Mouse (Mus musculus) frontal cortex, adult (tissue): ENCODE results near the gene Hivep1.

Experiments used
- ATAC-seq: cut with Nextera tagmentation; 2 replicates; pipeline ENCODE4 v1.9.2; 2017; ENCODE audit warnings: mild to moderate bottlenecking, moderate library complexity, mixed read lengths; ENCODE audit not compliant: low TSS enrichment

The Hivep1 gene

GRCm38 (mm10) chr13:42051961-42052695, at the start of gene Hivep1:
Gene Hivep1 (plus strand): TSS chr13:42052021.
- peak; percentile 16 for ATAC-seq

DNA sequence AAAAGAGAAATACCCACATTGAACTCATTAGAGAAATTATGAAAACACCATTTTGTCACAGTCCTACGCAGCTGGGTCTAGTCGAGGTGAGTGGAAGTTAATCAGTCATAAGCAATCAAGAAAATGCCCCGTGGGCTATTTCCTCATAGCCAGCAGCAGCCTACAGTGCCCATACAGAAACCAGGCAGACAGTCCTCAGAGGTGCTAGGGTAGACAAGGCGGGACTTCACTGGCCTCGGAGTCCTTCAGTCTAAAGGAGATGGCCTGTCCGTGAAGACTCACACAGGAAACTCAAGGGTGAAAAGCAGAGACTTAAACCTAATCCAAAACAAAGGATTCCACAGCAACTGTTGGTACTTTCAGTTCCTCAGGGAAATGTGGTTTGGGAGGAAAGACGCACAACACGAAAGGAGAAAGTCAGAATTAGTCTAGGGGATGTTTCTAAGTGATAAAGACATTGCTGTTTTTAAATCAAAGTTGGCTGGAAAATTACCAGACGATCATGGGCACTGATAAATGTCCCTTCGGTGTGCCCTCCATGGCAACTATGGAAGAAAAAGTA, 36.3 kb upstream of the Hivep1 start:
- ATAC-seq = no peak

GRCm38 (mm10) chr13:42016218-42016617, 35.6 kb upstream of the Hivep1 start:
- ATAC-seq = peak; percentile 47

DNA sequence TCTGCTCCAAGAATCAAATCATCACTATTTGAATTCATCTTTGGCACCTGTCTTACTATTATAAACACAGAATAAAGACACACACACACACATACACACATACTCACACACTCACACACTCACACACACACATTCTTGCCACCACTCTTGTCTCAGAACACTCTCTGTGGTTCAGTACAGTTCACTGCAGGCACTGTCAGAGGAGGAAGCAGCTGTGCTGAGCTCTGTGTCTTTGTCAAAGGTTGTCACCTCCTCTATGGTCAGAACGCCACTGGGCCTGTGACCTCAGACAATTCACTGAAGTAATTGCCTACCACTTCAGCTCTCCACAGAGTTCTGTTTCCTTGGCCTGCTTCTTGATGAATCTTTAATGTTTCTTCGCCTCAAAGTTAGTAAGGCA, 33.5 kb upstream of the Hivep1 start:
- no peak for ATAC-seq

DNA sequence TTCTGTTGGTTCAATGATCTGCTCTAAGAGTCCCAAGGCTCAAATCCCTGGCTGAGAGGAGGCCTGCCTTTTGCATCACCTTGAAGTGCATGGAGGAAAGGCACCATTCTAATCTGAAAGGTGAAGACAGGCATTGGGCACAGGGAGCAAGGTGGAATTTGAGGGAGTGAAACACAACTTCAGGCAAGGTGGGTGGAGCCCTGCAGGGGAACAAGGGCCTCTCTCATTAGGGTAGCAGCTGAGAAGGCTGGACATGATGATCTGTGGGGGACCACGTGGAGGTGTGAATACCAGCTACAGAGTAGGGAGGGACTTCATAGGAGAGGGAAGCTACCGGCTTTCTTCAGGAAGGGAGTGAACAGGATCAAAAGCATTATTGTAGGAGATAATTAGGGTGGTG, 10.6 kb upstream of the Hivep1 start:
- ATAC-seq = no peak

DNA sequence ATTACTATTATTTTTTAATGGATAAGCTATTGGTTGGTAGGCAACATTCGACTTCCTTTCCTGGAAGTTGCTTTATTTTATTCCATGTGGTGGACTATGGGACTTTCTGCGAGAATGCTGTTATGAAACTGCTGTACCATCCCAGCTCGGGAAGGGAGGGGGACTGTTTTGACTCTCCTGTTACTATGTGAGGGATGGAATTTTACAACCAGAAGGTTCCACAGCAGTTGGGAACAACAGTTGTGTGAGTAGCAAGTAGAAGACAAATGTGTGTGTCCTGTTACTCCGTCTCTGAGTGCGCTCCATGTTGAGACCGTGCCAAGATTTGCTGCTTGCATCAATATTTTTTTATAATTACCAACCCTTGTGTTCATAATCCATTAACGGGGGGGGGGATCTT, 8.4 kb upstream of the Hivep1 start:
- peak; percentile 65 for ATAC-seq

DNA sequence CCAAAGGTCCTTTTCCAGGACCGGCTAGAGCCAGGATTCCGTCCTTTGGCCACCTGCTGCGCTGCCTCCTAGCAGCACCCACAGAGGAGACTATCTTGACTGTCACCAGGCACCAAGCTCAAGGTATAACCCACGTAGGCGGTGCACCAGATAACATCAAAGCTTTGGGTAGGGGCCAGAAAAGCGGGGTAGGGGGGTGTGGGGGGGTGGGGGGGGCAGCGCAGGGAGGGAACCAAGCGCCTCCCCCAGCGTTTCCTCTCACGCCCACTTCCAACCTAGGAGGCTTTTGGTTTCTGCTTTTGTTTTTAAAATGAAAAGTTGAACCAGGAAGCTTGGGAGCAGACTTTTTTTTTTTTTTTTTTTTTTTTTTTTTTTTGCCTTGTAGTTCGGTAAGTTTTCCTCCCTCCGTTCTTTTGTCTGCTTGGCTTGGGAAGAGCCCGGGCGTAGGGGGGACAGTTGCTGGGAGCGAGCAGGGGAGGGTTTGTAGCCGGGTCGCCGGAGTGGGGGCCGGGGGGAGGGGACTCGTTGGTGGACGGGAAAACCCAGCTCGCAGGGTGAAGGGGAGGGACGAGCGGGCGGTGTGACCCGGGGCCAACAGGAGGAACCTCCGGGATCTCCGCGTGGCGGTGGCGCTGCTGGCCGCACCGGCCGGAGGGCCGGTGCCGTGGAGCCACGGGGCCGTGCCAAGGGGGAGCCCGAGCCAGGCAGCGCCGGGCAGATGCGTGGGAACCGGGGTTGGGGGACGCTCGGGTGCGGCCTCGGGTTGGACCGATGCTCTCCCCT, 2.6 kb upstream of the Hivep1 start:
- ATAC-seq = peak; percentile 22

DNA sequence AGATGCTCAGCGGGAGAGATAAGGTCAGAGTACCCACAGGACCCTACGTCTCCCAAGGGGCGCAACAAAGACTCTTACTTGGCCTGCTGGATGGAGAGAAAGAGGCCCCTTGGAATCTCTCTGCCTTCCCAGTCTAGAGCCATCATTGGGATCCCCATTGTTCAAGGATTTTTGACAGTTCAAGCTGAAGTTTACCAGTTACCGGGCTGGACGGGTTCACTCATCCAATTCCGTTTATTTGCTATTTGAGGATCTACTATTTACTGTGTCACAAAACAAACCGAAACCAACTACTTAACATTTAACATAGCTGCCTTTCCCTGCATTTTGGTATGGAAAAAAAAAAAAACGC, 2.1 kb upstream of the Hivep1 start:
- ATAC-seq = no peak

DNA sequence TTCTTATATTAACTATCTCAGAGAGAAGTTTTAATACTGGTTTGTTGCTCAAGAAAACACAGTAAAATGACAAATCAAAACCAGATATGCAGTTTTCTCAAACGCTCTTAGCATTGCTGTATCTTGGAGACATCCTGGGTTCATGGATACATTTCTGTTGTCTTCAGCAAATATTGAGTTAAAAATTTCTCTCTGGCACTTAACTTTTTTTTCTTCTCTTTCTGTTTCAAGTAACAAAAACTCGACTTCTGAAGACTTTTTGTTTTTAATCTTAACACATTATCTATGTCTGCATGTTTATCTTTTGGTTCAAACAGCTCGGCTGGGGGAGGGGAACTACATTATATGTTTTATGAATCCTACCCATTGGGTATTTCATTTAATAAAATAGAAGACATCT, 1.7 kb upstream of the Hivep1 start:
- ATAC-seq = no peak

- no peak for ATAC-seq
Observed at GRCm38 (mm10) chr13:42050880-42051201, 980 bp upstream of the Hivep1 start.

- ATAC-seq = peak; percentile 55
Observed at GRCm38 (mm10) chr13:42051202-42051906, 467 bp upstream of the Hivep1 start.

DNA sequence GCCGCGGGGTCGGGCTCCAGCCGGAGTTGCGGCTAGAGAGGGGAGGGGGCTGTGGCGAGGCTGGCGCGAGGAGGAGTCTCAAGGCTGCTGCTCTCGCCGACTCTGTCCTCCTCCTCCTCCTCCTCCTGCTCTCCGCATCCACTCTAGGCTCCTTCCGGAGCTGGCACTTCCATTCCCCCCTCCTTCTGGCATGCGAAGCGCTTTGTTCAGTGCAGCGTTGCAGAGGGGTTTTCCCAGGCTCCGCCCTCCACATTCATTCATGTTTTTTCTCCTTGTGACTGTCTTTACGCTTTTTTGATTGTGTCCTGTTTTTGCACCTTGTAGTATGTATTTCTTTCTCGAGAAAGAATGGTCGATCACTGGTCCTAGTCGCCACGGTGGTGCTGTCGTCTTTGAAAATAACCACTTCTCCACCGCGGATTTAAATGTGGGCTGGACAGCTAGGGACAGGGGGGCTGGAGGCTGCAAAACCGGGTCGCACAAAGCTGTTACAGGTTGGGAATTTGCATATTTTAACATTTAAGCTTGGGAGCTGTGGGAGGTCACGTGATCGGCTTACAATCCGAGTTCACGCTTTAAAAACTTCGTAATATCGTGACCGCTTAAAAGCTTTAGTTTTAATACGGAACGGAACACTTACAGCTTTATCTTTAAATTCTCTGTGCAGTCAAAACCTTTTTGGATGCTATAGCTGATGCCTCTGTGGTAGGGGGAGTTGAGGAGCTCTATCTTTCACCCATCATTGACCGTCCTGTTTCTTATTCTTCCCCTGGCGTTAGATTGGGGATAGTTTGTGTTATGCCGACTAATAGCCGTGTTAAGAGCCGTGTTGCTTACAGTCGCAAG, 1.1 kb downstream of the Hivep1 start:
- peak; percentile 68 for ATAC-seq

- ATAC-seq = no peak
Observed at GRCm38 (mm10) chr13:42053656-42054055, 1.8 kb downstream of the Hivep1 start.

DNA sequence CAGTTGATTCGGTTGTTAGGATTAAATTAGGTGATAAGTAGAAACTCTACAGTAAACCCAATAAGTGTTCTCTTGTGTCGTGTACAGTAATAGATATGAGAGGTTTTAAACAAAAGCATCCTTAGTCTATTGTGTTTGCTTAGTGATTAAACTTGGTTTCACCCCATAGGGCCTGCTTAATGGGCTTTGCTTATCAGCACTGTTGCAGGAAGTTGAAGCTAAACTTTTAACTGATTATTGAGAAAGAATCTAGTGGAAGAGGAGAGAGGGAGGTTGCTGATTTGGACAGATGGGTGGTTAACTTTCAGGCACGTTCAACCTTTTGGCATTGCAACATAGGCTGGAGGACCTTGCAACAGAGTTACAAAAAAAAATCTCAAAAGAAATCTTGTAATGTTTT, 2.3 kb downstream of the Hivep1 start:
- no peak for ATAC-seq

- ATAC-seq = no peak
Observed at GRCm38 (mm10) chr13:42056712-42057332, 5.0 kb downstream of the Hivep1 start.

DNA sequence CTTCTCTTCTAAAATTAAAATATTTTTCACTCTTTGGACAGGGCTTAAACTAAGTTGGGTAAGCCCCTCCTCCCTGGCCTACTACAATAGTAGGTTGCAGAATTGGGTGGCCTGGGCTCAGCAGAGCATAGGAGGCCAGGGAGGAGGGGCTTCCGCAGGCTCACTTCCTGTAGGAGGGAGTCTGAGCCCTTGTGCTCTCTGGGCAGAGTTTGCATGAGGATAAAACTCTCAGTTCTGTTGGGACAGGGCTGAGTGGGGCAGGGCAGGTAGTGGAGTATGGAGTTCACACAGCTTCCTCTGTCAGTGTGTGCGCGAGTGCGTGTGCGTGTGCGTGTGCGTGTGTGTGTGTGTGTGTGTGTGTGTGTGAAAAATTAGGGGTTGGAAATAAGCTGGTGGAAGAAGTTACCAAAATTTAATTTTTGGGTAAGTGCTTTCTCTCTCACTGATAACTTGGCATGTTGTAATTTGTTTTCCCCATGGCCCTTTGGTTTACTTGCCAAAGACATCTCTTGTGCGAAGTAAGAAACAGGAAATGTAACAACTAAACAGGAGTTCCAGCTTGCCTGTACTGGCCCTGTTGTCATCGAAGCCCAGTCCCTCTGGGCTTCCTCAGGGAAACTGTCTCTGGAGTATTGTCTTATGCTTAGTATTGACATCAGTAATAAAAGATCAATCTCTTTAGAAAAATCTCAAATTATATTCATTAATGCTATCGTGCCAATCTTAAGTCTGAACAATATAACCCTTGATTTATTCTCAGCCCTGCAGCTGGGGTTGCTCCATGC, 9.2 kb downstream of the Hivep1 start:
- no peak for ATAC-seq

- no peak for ATAC-seq
Observed at GRCm38 (mm10) chr13:42064257-42064656, 12.4 kb downstream of the Hivep1 start.

DNA sequence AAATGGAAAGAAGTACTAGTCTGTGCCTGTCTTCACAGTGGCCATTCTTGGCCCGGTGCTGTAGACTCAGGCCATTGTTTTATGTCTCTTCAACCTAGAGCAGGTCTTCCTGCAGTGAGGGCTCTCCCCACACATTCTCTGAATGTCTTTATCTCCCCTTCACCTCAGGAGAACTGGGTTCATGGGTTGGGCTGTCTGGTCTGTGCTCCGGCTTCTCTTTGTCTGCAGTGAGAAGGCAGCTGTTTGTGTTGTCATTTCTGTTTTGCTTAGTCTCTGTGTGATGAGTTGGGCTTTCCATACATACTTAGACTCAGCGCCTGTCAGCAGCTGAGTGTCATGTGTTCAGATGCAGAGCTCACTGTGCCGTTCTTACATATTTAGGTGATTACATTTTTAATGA, 18.4 kb downstream of the Hivep1 start:
- no peak for ATAC-seq

DNA sequence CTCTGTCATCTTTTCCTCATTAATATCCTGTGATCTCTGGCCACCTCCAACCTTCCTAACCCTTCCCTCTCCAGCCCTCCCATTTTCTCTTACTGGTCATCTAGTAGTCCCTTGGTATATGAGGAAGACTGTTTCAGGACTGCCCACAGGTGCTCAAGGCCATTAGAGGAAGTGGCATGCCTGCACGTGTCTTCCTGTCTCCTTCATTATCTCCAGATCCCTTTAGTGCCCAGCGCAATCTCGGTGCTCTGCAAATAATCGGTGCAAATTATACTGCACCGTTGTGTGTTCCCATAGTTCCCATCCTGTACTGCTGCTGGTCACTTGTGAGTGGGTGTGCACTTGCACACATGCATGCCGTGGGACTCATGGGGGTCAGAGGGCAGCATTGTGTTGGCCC, 19.2 kb downstream of the Hivep1 start:
- ATAC-seq = no peak

GRCm38 (mm10) chr13:42073285-42073684, 21.5 kb downstream of the Hivep1 start:
- no peak for ATAC-seq
